Mouse (Mus musculus): ENCODE results near the gene Shisal2a. TPM values are rescaled to one million over a fixed set of nuclear protein-coding genes. Genes with fewer than 3 reads are reported as not detected.

Shisal2a gene
- polyA plus RNA-seq, 1 experiment, result not detected

GRCm38 (mm10) chr4:108391124-108391523, 8.0 kb upstream of the Shisal2a start:
- no peaks in the 10 kb centered on the region for H3K36me3 ChIP-seq (ENCODE audit: control insufficient read depth, insufficient read depth, low read length)
- H3K4me3 ChIP-seq (ENCODE audit: control insufficient read depth, low read depth, low read length), result no peak overlapping the region
- no peaks in the 10 kb centered on the region for H3K27me3 ChIP-seq (ENCODE audit: control insufficient read depth, insufficient read depth, low read length)
- H3K27ac ChIP-seq (ENCODE audit: control insufficient read depth, insufficient read depth, low read depth, low read length), result no peak overlapping the region
- TF ChIP-seq POLR2A (IDR thresholded peaks at IDR 0.05; ENCODE audit: control insufficient read depth, low read depth, low read length) (no peak), CTCF (IDR thresholded peaks at IDR 0.05; ENCODE audit: control insufficient read depth, insufficient read depth, insufficient replicate concordance, low read depth, low read length) (no peak)
- H3K4me1 ChIP-seq (ENCODE audit: control insufficient read depth, insufficient read depth, low read length), result peaks cover 2% of the 10 kb centered on the region; the same call in 1 of the 2 replicates

- Histone ChIP-seq H3K4me1 (ENCODE audit: control insufficient read depth, insufficient read depth, low read length) (peaks cover 2% of the 10 kb centered on the region; the same call in 1 of the 2 replicates), H3K36me3 (ENCODE audit: control insufficient read depth, insufficient read depth, low read length) (no peaks in the 10 kb centered on the region), H3K27ac (ENCODE audit: control insufficient read depth, insufficient read depth, low read depth, low read length) (no peak overlapping the region), H3K27me3 (ENCODE audit: control insufficient read depth, insufficient read depth, low read length) (no peaks in the 10 kb centered on the region), H3K4me3 (ENCODE audit: control insufficient read depth, low read depth, low read length) (no peak overlapping the region)
- no peak for TF ChIP-seq POLR2A (IDR thresholded peaks at IDR 0.05; ENCODE audit: control insufficient read depth, low read depth, low read length)
- no peak for TF ChIP-seq CTCF (IDR thresholded peaks at IDR 0.05; ENCODE audit: control insufficient read depth, insufficient read depth, insufficient replicate concordance, low read depth, low read length)
Measured at GRCm38 (mm10) chr4:108388741-108389140, 5.6 kb upstream of the Shisal2a start.

DNA sequence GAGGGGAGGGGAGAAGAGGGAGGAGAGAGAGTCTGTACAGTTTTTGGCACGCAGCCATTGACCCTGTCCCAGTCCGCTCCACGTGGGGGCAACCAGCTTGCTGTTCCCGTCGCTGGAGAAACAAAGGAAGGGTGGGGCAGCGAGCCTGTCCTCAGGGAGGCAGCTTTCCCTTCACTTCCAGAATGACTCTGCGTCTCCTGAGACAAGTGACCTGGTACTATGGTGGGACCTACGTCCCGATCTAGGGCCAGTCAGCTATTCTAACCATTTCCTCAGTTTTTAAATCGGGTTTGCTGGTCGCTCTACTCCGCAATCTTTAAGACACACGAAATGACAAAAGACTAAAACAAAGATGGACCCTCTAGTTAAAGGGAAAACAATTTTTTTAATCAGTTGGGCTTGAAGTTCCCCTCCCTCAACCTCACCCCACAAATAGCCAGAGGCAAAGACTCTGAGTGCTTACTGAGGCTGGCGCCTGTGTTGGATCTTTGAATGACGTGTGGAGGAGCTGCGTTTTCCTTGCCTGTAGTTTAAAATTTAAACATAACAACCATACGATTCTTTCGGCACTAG, 4.6 kb upstream of the Shisal2a start:
- H3K27ac ChIP-seq (ENCODE audit: control insufficient read depth, insufficient read depth, low read depth, low read length), result peak overlapping the region; percentile 17
- peak overlapping the region; percentile 74 for H3K4me3 ChIP-seq (ENCODE audit: control insufficient read depth, low read depth, low read length)
- H3K36me3 ChIP-seq (ENCODE audit: control insufficient read depth, insufficient read depth, low read length), result no peaks in the 10 kb centered on the region
- TF ChIP-seq CTCF (IDR thresholded peaks at IDR 0.05; ENCODE audit: control insufficient read depth, insufficient read depth, insufficient replicate concordance, low read depth, low read length), result no peak
- TF ChIP-seq POLR2A (IDR thresholded peaks at IDR 0.05; ENCODE audit: control insufficient read depth, low read depth, low read length), result no peak
- H3K4me1 ChIP-seq (ENCODE audit: control insufficient read depth, insufficient read depth, low read length), result peaks cover 2% of the 10 kb centered on the region
- H3K27me3 ChIP-seq (ENCODE audit: control insufficient read depth, insufficient read depth, low read length), result no peaks in the 10 kb centered on the region

DNA sequence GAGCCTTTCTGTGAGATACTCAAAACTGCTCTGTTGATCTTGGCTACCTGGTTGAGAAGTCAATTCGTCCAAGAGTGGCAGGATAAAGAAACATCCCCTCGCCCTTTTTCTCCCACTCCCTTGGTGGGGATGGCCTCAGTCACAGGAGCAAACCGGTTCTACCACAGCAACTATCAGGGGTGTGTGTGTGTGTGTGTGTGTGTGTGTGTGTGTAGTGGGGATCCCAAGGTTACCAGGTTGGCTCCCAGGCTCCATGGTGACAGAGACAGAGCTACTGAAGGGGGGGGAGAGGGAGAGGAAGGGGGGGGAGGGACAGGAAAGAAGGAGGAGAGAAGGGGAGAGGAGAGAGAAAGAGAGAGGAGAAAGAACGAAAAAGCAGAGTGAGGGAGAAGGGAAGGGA, 4.0 kb upstream of the Shisal2a start:
- no peak for TF ChIP-seq POLR2A (IDR thresholded peaks at IDR 0.05; ENCODE audit: control insufficient read depth, low read depth, low read length)
- no peak for TF ChIP-seq CTCF (IDR thresholded peaks at IDR 0.05; ENCODE audit: control insufficient read depth, insufficient read depth, insufficient replicate concordance, low read depth, low read length)
- Histone ChIP-seq H3K4me1 (ENCODE audit: control insufficient read depth, insufficient read depth, low read length) (peaks cover 2% of the 10 kb centered on the region), H3K36me3 (ENCODE audit: control insufficient read depth, insufficient read depth, low read length) (no peaks in the 10 kb centered on the region), H3K27ac (ENCODE audit: control insufficient read depth, insufficient read depth, low read depth, low read length) (no peak overlapping the region), H3K27me3 (ENCODE audit: control insufficient read depth, insufficient read depth, low read length) (no peaks in the 10 kb centered on the region), H3K4me3 (ENCODE audit: control insufficient read depth, low read depth, low read length) (no peak overlapping the region)

DNA sequence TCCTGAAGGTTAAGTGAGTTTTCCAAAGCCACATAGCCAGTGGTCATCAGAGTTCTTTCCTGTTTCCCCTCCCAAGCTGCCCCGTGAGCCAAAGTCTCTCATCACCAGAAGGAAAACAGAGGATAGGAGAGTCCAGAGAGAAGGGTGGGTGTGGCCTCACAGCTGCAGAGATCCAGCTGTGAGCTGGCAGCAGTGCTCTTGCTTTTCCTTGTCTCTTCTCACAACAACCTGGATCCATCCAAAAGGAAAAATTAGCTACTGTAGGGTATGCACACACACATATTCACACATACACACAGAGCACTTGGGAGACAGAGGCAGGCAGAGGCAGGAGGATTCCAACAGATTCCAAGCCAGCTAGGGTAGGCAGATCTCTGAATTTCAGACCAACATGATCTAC, 2.9 kb upstream of the Shisal2a start:
- no peaks in the 10 kb centered on the region for H3K27me3 ChIP-seq (ENCODE audit: control insufficient read depth, insufficient read depth, low read length)

GRCm38 (mm10) chr4:108380146-108380545, 3.0 kb downstream of the Shisal2a start:
- TF ChIP-seq CTCF (IDR thresholded peaks at IDR 0.05; ENCODE audit: control insufficient read depth, insufficient read depth, insufficient replicate concordance, low read depth, low read length) (no peak), POLR2A (IDR thresholded peaks at IDR 0.05; ENCODE audit: control insufficient read depth, low read depth, low read length) (no peak)
- Histone ChIP-seq H3K27ac (ENCODE audit: control insufficient read depth, insufficient read depth, low read depth, low read length) (no peak overlapping the region), H3K4me1 (ENCODE audit: control insufficient read depth, insufficient read depth, low read length) (no peaks in the 10 kb centered on the region; the same call in 1 of the 2 replicates)

More for the DNA sequence above, 2.9 kb upstream of the Shisal2a start:
- Histone ChIP-seq H3K4me1 (ENCODE audit: control insufficient read depth, insufficient read depth, low read length) (peaks cover 2% of the 10 kb centered on the region), H3K4me3 (ENCODE audit: control insufficient read depth, low read depth, low read length) (no peak overlapping the region), H3K36me3 (ENCODE audit: control insufficient read depth, insufficient read depth, low read length) (no peaks in the 10 kb centered on the region), H3K27ac (ENCODE audit: control insufficient read depth, insufficient read depth, low read depth, low read length) (no peak overlapping the region)
- TF ChIP-seq POLR2A (IDR thresholded peaks at IDR 0.05; ENCODE audit: control insufficient read depth, low read depth, low read length) (no peak), CTCF (IDR thresholded peaks at IDR 0.05; ENCODE audit: control insufficient read depth, insufficient read depth, insufficient replicate concordance, low read depth, low read length) (no peak)

DNA sequence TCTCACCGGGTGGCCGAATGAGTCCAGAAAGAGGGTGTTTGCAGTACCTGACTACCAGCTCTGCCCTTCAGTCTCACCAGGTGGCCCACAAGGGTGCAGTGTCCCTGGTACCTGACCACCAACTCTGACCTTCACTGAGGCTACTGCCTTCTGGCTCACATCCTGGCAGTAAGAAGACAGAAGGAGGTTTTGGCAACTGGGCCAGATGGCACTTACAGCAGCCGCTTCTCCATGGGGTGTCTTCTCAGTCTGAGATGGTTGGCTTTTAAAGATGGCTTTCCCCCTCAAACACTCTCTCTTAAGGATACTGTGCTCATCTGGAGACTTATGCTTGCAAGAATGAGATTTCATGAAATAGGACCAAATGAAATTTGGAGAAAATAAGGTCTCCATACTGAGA, 3.7 kb downstream of the Shisal2a start:
- no peak for TF ChIP-seq POLR2A (IDR thresholded peaks at IDR 0.05; ENCODE audit: control insufficient read depth, low read depth, low read length)
- TF ChIP-seq CTCF (IDR thresholded peaks at IDR 0.05; ENCODE audit: control insufficient read depth, insufficient read depth, insufficient replicate concordance, low read depth, low read length), result no peak
- H3K36me3 ChIP-seq (ENCODE audit: control insufficient read depth, insufficient read depth, low read length), result no peaks in the 10 kb centered on the region
- no peak overlapping the region for H3K27ac ChIP-seq (ENCODE audit: control insufficient read depth, insufficient read depth, low read depth, low read length)
- no peaks in the 10 kb centered on the region for H3K27me3 ChIP-seq (ENCODE audit: control insufficient read depth, insufficient read depth, low read length)
- H3K4me3 ChIP-seq (ENCODE audit: control insufficient read depth, low read depth, low read length), result no peak overlapping the region
- no peaks in the 10 kb centered on the region; the same call in 1 of the 2 replicates for H3K4me1 ChIP-seq (ENCODE audit: control insufficient read depth, insufficient read depth, low read length)

More at GRCm38 (mm10) chr4:108380146-108380545, 3.0 kb downstream of the Shisal2a start:
- no peaks in the 10 kb centered on the region for H3K27me3 ChIP-seq (ENCODE audit: control insufficient read depth, insufficient read depth, low read length)
- no peak overlapping the region for H3K4me3 ChIP-seq (ENCODE audit: control insufficient read depth, low read depth, low read length)
- H3K36me3 ChIP-seq (ENCODE audit: control insufficient read depth, insufficient read depth, low read length), result no peaks in the 10 kb centered on the region
